Mouse (Mus musculus): ENCODE measurements around the gene Adsl.

Gene Adsl

DNA sequence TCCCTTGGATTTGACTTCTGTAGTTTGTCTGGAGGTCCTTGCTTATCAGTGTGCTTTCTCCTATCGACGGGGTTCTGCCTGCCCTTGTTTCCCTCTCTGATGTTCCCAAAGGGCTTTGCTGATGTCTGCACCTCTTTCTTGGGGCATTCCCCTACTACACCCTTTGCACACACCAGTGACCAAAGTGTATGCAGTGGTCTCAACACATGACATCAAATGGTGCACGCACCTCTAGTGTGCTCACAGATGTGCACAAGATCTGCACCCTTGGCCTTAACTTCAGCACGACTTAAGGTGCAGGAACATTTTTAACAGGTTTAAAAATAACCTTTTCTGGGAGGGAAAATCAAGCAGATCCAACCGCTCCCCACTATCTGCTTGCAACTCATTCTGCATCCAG is 8.9 kb upstream of the Adsl start:
- DNase-seq (ENCODE audit: low read depth in 1 of 2, low spot score in 2 of 2), result no peak

DNA sequence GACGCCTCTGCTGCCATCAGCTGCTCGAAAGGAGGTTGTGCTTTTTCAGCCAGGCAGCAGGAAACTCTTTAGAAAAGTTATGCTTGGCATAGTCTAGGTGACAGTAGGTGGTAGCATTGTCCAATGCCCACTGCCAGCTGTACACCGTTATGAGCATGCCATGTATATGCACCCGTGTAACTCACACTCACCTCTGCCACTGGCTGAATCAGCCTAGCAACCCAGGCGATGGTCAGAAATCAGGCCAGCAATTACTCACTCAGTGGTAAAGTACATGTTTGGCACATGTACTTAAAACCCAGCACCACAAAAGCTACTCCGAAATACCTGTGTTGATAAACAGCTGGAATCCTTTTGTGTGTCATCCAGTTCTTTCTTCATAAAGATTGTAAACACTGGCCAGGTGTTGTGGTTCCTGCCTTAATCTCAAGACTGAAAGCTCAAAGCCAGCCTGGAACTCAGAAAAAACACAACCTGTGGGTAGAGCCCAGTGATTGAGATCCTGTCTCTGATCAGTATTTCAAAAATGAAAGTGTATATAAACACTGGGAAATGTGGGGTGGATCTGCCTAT is 6.7 kb upstream of the Adsl start:
- DNase-seq (ENCODE audit: low read depth in 1 of 2, low spot score in 2 of 2), result no peak

DNA sequence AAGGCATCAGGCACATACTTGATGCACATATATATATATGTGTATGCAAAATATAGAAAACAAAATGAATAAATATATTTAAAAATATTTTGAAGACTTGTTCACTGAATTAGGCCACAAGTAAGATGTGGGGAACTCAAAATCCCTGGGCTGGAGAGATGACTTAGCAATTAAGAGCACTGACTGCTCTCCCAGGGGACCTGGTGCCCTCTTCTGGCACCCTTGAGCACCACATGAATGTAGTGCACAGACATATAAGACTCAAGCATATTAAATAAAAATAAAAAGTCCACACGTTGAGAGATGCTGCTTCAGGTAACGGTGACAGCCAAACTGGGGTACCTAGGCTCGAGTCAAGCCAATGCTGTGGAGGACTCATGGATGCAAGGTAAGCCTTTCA is 2.4 kb upstream of the Adsl start:
- DNase-seq (ENCODE audit: low read depth in 1 of 2, low spot score in 2 of 2), result no peak

DNA sequence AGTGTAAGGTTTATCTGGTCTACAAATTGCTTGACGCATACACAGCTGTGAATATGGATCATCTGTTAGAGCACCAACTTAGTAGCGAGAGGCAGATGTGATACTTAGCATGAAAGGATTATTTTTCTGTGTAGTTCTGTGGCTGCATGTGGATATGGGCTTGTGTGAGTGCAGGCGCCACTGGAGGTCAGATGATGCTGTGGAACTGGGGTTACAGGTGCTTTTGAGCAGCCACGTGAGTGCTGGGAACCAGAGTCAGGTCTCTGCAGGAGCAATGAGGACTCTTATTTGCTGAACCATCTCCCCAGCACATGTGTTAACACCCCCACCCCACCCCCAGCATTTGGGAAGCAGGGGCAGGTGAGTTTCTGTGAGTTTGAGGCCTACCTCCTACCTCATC is 1.1 kb downstream of the Adsl start:
- DNase-seq (ENCODE audit: low read depth in 1 of 2, low spot score in 2 of 2), result no peak

DNA sequence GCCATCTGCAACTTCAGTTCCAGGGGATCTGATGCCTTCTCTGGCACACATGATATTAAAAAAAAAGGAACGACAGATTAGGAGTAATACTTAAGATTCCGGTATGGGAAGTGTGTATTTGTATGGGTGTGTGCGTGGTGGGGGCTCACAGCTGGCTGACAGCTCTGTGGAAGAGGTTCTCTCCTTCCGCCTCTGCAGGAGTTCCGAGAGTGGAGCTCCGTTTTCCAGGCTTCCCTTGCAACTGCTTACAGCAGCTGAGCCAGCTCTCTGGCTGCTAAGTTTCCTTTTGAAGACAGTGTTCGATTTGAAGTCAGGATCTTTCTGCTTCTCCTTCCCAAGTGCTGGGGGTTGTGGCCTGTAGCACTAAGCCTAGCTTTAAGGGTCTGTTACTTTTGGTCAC is 1.8 kb downstream of the Adsl start:
- no peak for DNase-seq (ENCODE audit: low read depth in 1 of 2, low spot score in 2 of 2)

DNA sequence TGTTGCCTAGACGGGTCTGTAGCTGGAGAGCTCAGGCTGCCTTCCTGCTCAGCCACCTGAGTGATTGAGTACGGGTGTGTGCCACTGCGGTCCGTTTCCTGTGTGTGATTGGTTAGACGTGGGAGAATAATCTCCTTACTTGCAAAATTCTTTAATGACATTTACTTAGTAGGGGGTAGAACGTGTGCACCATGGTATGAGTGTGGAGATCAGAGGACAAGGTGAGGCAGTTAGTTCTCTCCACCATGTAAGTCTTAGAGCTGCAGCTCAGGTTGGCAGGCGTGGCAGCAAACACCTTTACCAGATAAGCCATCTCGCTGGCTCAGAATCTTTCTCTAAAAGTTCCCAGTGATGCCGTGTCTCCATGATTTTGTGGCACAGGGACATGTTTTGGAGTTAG is 5.7 kb downstream of the Adsl start:
- no peak for DNase-seq (ENCODE audit: low read depth in 1 of 2, low spot score in 2 of 2)

DNA sequence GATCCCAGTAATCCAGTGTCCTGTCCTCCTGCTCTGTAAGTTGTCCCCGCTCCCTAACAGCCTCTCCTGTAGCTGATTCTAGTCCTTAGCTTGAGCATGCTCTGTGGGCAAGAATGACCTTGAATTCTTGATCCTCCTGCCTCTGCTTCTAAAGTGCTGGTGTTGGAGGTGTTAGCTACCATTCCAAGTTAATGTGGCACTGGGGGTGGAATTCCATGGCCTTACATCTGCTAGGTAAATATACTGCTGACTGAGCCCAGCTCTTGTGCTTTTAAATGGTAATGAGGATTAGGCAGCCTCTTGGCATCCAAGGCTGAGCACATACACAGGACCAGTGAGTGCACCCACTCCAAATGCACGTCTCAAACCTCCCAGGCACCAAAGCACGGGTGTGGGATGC is 6.6 kb downstream of the Adsl start:
- no peak for DNase-seq (ENCODE audit: low read depth in 1 of 2, low spot score in 2 of 2)

DNA sequence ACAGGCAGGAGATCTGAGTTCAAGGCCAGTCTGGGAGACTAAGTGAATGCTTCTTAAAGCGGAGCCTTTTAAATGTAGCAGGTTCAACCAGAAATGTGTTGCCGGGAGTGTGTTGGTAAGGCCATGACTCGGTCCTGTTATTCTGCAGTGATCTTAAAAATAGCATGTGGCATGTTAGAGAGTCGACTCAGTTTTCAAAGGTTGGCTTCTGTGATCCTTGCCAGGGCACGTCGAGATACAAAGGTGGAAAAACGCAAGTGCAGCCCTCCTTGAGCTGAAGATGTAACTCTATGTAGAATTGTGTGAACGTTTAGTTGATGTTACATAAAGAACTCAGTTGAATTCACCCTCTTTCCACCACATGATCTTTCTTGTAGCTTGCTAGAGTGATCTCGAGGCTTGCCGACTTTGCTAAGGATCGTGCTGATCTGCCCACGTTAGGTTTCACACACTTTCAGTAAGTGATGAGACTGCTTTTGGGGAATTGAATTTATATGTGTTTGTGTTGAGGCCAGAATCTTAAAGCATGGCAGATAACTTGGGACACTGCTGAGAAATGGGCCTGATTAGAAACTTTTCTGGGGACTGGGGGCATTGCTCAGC is 7.6 kb downstream of the Adsl start:
- DNase-seq (ENCODE audit: low read depth in 1 of 2, low spot score in 2 of 2), result no peak

DNA sequence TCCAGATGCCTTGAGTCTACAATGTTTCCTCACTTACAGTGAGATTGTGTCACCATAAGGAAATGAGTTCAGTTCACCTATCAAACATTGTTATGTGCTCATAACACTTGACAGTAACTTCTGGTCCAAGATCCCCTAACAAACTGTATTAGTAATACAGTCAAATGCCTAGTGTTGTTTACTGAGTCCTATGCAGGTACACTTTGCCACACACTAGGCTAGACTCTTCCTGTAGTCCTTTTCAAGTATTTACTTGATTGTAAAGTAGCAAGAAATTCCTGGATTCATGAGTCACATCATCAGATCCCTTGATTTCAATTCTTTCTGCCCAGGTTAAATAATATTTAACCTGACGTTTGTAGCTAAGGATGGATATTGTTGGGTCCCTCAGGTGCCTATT is 21.1 kb downstream of the Adsl start:
- DNase-seq (ENCODE audit: low read depth in 1 of 2, low spot score in 2 of 2), result no peak

DNA sequence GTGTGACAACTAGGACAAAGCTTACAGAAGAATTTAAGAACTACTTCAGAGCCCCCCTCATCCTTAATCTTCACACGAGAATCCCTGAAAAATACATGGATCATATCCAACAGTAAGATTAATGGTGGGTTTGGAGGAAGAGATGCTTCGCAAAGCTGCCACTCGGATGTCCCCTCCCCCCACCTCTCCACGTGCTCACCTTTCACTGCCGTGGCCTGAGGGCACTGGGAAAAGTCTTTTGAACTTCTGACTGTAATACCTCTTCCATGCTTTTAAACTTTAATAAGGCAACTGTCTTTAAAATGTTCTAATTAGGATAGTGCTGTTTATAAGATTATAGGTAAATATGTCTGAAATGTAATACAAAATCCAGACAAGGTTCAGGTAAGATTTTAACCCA is 26.0 kb downstream of the Adsl start:
- no peak for DNase-seq (ENCODE audit: low read depth in 1 of 2, low spot score in 2 of 2)

DNA sequence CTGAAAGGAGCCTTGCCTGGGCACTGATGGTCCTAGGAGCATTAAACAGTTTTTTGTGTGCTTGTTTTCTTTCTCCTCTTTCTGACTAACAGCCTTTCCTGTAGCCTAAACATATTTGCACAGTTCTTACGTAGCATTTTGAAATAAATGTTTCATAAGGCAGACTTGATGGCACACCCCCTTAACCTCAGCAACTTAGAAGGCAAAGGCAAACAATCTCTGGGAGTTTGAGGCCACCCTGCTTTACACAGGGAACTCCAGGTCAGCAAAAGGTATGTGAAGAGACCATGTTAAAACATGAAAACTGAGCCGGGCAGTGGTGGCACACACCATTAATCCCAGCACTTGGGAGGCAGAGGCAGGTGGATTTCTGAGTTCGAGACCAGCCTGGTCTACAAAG is 27.4 kb downstream of the Adsl start:
- DNase-seq (ENCODE audit: low read depth in 1 of 2, low spot score in 2 of 2), result no peak

DNA sequence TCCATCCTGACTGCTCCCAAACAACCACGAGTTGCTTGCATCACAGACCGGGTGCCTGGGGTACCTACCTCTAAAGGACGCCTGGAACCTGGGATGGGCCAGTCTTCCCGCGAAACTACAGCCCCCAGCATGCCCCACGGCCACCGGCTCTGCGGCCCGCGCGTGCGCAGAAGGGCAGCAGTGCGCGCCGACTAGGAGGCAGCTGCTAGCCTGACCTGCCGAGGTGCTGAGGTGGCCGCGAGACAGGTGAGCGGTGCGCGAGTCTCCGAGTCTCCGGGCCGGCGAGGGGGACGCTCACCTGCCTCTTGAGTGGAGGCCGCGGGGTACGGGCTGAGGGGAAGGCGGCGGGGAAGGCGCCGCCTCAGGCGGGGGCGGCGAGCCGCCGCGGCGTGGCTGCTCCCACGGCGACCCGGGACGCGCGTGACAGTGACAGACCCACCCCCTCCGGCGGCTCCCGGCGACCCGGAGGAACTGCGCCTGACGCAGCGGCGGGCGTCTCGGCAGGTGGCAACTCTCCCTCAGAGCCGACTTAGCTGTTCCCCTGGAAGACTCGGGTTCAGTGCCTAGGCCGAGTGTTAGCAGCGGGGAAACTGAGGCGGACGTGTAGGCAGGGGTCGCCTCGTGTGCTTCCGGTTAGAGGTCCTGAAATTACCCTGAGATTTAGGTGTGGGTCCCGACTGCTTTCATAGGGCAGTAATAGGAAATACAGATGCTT is 29.5 kb downstream of the Adsl start, which contains the start of gene Sgsm3:
Gene Sgsm3, plus strand, starts transcription at position 146 of the 715 bp plus-strand sequence.
- peak; percentile 18 to 54 for DNase-seq (ENCODE audit: low read depth in 1 of 2, low spot score in 2 of 2)

DNA sequence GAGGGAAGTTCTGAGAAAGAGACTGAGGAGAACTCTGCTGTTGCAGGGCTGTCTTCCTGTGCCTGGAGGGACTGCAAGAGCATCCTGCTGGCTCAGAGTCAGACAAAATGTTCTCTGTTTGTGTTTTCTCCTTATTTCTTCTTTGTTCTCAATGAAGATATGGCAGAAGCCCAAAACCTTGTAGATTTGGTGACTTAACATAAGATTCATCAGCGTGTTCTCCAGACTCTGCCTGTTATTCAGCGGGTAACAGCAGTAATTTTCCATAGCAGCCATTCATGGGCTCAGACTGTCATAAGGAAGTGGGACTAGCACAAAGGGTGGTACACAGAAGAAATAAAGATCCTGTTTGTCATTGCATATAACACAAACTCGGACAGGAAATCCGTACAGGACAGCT is 31.3 kb downstream of the Adsl start:
- DNase-seq (ENCODE audit: low read depth in 1 of 2, low spot score in 2 of 2), result no peak

DNA sequence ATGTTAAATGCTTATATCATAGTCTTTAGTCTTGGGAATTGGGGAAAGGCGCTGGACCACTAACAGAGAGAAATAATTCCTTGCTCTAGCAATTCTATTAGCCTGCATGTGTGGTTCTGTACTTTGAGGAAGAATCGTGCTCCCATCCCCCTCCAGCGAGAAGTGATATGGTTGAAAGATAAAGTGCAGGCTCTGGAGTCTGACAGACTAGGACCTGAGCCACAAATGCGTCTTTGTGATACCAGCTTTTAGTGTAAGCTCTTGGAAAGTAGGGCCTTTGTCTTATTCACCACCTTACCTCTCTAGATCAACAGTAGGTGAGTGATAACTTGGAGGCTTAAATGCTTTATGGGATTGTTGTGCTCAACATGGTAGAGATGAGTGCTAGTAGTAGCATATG is 32.9 kb downstream of the Adsl start:
- DNase-seq (ENCODE audit: low read depth in 1 of 2, low spot score in 2 of 2), result no peak

DNA sequence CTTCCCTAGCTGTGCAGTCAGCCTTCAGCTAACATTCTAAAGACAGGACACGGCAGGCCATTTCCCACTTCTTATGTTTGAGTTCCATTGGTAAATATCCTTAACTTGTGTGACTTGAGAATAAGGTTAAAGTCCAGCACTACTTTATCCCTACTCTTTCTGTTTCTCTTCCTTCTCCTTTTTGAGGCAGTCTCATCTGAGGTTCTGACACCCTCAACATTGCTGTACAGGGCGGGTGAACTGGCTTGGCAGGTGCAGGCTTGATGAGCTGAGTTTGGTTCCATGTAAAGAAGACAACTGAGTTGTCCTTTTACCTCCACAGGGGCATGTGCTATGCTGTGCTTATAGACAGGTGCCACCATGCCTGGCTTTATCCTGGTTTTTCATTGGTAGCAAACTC is 35.0 kb downstream of the Adsl start:
- DNase-seq (ENCODE audit: low read depth in 1 of 2, low spot score in 2 of 2), result no peak

DNA sequence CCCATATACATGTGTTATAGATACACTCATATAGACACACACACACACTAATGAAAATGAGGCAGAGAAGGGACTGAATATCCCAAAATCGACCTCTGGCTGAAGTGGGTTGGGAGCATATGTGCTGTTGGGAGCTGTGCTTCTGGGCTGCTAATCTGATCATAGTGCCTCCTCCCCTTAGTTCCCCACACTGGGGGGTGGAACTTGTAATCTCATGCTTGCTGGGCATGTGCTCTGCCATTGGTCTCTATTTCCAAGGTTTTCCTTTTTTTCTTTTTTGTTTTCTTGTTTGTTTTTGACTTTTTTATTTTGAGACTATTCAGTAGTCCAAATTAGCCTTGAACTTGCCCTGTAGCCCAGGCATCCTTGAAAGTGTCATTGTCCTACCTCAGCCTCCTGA is 40.0 kb downstream of the Adsl start:
- no peak for DNase-seq (ENCODE audit: low read depth in 1 of 2, low spot score in 2 of 2)

DNA sequence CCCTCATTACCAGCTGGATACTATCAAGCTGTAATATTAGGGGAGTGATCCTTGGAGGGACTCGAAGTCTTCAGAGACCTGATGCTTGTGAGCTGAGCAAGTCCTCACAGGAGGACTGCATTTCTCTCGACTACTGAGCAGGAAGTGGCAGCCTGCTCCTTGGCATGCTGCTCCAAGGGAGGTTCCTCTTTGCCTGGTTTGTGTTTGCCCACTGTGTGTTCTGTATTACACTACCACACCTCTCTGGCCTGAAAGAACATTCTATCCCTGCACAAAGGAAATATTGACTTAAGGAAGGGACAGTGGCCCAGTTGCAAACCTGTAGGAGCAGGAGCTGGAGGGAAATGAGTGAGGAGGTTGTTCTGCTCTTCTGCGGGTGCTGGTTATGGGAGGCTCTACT is 41.4 kb downstream of the Adsl start:
- DNase-seq (ENCODE audit: low read depth in 1 of 2, low spot score in 2 of 2), result no peak

DNA sequence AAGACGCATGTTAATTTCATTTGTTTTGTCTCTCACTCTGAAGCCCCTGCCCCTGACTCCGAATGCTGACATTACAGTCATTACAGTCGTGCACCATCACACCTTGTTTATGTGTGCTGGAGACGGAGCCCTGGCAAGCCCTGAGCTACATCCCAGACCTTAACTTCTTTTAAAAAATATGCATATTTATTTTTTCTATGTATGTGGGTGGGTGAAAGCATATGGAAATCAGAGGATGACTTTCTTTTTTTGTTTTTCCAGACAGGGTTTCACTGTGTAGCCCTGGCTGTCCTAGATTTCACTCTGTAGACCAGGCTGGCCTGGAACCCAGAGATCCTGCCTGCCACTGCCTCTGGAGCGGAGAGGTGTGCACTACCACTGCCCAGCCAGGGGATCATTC is 46.7 kb downstream of the Adsl start:
- DNase-seq (ENCODE audit: low read depth in 1 of 2, low spot score in 2 of 2), result no peak

DNA sequence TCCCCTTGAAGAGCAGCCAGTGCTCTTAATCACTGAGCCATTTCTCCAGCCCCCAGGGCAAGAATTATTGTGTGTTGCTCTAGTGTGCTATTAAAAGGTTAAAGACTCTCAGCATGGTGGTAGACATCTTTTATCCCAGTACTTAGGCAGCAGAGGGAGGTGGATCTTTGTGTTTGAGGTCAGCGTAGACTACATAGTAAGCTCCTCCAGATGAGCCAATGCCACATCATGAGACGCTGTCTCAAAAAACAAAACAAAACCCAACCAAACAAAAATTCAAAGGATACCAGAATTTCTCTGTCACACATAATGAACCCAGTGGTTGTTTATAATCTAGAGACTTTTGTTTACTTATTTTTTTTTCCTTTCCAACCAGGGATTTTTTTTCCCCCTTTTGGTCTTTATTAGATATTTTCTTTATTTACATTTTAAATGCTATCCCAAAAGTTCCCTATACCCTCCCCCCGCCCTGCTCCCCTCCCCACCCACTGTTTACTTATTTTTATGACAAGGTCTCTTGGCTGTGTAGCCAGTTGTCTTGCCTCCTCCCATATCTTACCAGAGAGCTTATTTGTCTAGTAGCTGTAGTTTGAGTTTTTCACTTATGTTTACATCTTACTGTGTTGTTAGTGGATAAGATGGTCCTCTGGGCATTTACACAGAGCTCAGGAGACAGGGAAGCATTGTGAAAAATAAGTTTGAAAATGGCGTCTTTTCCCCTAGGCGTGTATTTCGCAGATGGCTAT is 48.0 kb downstream of the Adsl start:
- no peak for DNase-seq (ENCODE audit: low read depth in 1 of 2, low spot score in 2 of 2)

DNA sequence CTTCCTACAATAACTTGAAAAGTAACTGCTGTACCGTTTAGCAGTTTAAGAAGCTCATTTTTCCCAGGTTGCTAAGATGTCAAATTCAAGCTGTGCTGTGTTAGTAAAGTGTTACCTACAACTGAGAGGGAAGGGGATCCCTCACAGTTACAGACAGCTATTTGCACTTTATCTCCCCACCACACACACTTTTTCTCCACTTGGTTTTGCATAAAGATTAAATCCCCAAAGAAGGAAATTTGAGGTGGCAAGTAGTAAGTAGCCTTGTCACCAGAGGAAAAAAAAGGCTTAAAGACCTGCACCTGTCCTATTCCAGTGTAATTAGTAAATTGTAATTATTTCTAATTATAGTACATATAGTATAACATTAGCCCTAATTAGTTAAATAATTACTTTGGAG is 48.8 kb downstream of the Adsl start:
- no peak for DNase-seq (ENCODE audit: low read depth in 1 of 2, low spot score in 2 of 2)

DNA sequence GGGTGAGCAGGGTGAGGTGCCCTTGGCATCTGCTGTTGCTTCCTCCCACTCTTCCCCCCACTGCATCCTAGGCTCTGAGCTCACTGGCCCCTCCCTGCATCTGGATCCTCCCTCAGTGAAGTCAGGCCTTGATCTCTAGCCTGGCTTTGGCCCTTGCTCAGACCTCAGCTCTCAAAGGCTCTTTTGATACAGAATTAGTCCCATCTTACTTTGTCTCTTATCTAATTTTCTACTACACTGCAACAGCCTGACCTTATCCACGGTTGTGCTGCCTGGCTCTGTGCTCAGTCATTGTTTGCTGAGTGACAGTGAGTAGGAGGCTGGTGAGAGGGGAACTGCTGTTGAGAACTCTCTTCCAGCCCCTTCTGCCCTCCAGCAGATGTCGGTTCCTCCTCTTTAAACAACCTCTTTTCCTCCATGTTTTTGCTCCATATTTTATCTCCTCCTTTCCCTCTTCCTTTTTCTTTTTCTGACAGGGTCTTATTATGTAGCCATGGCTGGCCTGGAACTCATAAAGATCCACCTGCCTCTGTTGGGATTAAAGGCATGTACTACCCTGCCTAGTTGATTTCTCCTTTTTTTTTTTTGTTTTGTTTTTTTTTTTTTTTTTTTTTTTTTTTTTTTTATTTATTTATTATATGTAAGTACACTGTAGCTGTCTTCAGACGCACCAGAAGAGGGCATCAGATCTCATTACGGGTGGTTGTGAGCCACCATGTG is 52.3 kb downstream of the Adsl start:
- no peak for DNase-seq (ENCODE audit: low read depth in 1 of 2, low spot score in 2 of 2)
